Mouse (Mus musculus) embryonic facial prominence, embryonic 12.5 days (tissue): ENCODE results near the gene Rasal2. TPM values are rescaled to one million over a fixed set of nuclear protein-coding genes. Genes with fewer than 3 reads are reported as not detected.

Experiments used
- ATAC-seq: fragments of 200-750 bp; cut with Nextera tagmentation; 2 replicates; pipeline ENCODE4 v1.8.0; 2017; ENCODE audit not compliant: insufficient number of reproducible peaks, insufficient read depth, low FRiP score, low TSS enrichment
- H3K27ac ChIP-seq: fragments of 300-500 bp; sonication (generic); 2 replicates; pipeline ENCODE4 v1.5.1; 2016; ENCODE audit warnings: mild to moderate bottlenecking
- H3K27me3 ChIP-seq: fragments of 300-500 bp; sonication (generic); 2 replicates; pipeline ENCODE4 v1.6.1; 2016; ENCODE audit warnings: mild to moderate bottlenecking, moderate library complexity
- H3K36me3 ChIP-seq: fragments of 300-500 bp; sonication (generic); 2 replicates; pipeline ENCODE4 v1.6.1; 2016; ENCODE audit warnings: mild to moderate bottlenecking
- H3K4me1 ChIP-seq: fragments of 300-500 bp; sonication (generic); 2 replicates; pipeline ENCODE4 v1.6.1; 2016
- H3K4me2 ChIP-seq: fragments of 300-500 bp; sonication (generic); replicated peaks from 2 replicates; pipeline ENCODE4 v1.6.1; 2016; ENCODE audit warnings: mild to moderate bottlenecking, moderate library complexity
- H3K4me3 ChIP-seq: fragments of 300-500 bp; sonication (generic); 2 replicates; pipeline ENCODE4 v1.5.1; 2016; ENCODE audit warnings: mild to moderate bottlenecking
- H3K9ac ChIP-seq: fragments of 300-500 bp; sonication (generic); 2 replicates; pipeline ENCODE4 v1.6.1; 2016; ENCODE audit warnings: mild to moderate bottlenecking, moderate library complexity
- H3K9me3 ChIP-seq: fragments of 300-500 bp; sonication (generic); 2 replicates; pipeline ENCODE4 v1.6.1; 2016; ENCODE audit warnings: mild to moderate bottlenecking, moderate library complexity
- WGBS: fragments of 180-500 bp; shearing (Covaris S2); methylation state at CpG from one replicate; pipeline ENCODE4 v1.1.7; 2016; 5-methylcytosine and 5-hydroxymethylcytosine counted together
- polyA plus RNA-seq: library from polyadenylated mRNA; unstranded; fragments of >200 nt; fragmentation: Nextera tagmentation; extraction: Ambion mirVana; gene quantifications from 2 replicates; pipeline ENCODE4 v1.2.1, GENCODE M21; 2016

Rasal2 gene
- polyA plus RNA-seq, 1 experiment from 2014 or later: 16.2 TPM

DNA sequence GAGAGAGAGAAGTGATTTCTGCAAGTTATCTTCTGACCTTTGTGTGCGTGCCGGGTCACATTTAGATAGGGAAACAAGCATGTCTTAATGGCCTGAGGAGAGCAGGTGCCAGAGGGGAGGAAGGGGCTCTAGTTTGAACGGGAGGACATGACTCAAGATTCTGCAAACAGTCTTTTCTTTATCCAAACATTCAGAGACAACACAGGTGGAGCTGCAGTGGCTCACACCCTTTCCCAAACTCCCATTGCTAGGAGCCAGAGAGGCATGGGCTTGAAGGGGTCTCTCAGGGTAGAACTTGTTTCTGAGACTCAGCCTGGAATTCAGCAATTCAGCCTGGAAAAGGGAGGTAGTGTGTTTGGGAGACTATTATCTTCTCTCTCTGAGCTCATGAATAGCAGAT lies 288.6 kb downstream of the Rasal2 start:
- H3K36me3 ChIP-seq: no peaks in the 10 kb centered on the region
- H3K27me3 ChIP-seq: no peaks in the 10 kb centered on the region
- no peak overlapping the region for H3K4me3 ChIP-seq
- H3K4me1 ChIP-seq: no peaks in the 10 kb centered on the region
- H3K27ac ChIP-seq: no peak overlapping the region
- no peaks in the 10 kb centered on the region for H3K9me3 ChIP-seq
- no peak overlapping the region for H3K4me2 ChIP-seq
- no peak overlapping the region for H3K9ac ChIP-seq
- WGBS: 86% methylated on average over 3 of the region's 3 CpGs
- no peak for ATAC-seq

DNA sequence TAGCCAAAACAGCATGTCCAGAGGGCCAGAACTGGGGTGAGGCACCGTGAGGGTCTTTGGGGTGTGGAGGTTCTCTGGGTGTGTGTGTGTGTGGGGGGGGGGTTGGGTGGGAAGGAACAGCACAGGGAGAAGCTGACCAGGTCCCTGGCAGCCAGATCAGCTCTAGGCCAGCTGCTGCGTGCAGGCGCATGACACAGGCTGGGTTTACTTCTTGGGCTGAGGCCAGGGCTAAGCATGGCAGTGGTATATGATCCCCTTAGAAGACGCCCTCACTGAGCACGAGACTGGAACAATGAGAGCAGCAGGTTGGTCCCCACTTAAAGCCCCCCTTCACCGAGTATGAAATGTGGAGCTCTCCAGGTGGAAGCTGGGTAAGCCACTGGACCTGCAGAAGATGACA lies 293.2 kb downstream of the Rasal2 start:
- no peak overlapping the region for H3K4me3 ChIP-seq
- no peaks in the 10 kb centered on the region for H3K4me1 ChIP-seq
- no peaks in the 10 kb centered on the region for H3K9me3 ChIP-seq
- H3K4me2 ChIP-seq: no peak overlapping the region
- H3K36me3 ChIP-seq: no peaks in the 10 kb centered on the region
- no peak for ATAC-seq
- WGBS: 87% methylated on average over 6 of the region's 6 CpGs
- no peak overlapping the region for H3K27ac ChIP-seq
- no peaks in the 10 kb centered on the region for H3K27me3 ChIP-seq
- H3K9ac ChIP-seq: no peak overlapping the region

GRCm38 (mm10) chr1:157117440-157117839 lies 295.0 kb downstream of the Rasal2 start:
- H3K9ac ChIP-seq: no peak overlapping the region
- 84% methylated on average over 3 of the region's 3 CpGs for WGBS

DNA sequence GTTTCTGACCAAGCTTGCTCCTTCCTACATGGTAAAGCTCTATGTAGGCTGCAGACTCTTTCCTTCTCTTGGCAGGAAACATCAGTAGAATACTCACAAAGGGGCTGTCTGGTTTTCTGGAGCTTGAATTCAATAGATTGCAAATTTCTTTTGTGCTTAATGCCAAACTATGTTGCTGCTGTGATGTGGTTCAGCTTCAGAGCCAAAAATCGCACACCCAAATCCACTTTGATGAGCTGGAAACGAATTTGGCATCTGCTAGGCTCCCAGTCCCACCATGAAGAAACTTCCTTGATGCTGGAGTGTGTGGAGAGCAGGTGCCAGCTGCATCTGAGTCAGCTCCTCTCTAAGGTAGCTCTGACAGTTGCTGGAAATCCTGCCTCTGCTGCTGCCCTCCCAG lies 297.9 kb downstream of the Rasal2 start:
- H3K27ac ChIP-seq: no peak overlapping the region
- no peak overlapping the region for H3K9ac ChIP-seq
- no peaks in the 10 kb centered on the region for H3K36me3 ChIP-seq
- H3K4me3 ChIP-seq: no peak overlapping the region
- 72% methylated on average over 2 of the region's 2 CpGs for WGBS
- no peaks in the 10 kb centered on the region for H3K9me3 ChIP-seq
- no peaks in the 10 kb centered on the region for H3K27me3 ChIP-seq
- H3K4me1 ChIP-seq: no peaks in the 10 kb centered on the region
- no peak overlapping the region for H3K4me2 ChIP-seq
- ATAC-seq: no peak

More at GRCm38 (mm10) chr1:157117440-157117839, 295.0 kb downstream of the Rasal2 start:
- H3K36me3 ChIP-seq: no peaks in the 10 kb centered on the region
- H3K4me2 ChIP-seq: no peak overlapping the region
- no peak for ATAC-seq
- H3K4me1 ChIP-seq: no peaks in the 10 kb centered on the region
- no peaks in the 10 kb centered on the region for H3K9me3 ChIP-seq
- H3K27ac ChIP-seq: no peak overlapping the region
- no peaks in the 10 kb centered on the region for H3K27me3 ChIP-seq
- no peak overlapping the region for H3K4me3 ChIP-seq

DNA sequence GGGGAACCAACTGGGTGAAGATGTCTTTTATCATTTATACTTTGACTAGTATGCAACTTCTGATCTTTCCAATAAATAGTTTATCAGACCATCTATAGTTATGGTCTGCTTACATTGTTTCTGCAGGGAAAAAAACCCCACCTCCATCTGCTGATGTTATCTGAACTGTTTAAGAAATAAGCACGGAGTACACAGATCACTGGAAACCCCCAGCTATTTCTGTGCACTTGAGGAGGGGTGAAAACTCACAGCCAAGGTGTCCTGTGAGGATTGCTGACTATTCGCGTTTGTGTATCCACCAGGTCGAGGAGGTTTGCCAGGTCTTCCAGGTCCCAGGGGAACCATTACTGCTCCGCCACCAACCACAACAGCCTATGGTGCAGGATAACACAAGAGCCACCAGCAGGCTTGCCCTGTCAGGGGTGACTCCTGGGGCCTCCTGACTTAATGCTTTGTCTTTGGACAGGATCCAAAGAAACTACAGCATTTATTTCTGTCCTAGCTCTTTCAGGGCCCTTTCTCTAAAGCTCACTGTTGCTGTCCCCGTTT lies 302.0 kb downstream of the Rasal2 start:
- Histone ChIP-seq H3K9ac (no peak overlapping the region), H3K27me3 (no peaks in the 10 kb centered on the region), H3K9me3 (no peaks in the 10 kb centered on the region), H3K4me1 (no peaks in the 10 kb centered on the region), H3K4me3 (no peak overlapping the region), H3K36me3 (no peaks in the 10 kb centered on the region), H3K27ac (no peak overlapping the region), H3K4me2 (no peak overlapping the region)
- 64% methylated on average over 6 of the region's 6 CpGs for WGBS
- ATAC-seq: no peak

GRCm38 (mm10) chr1:157108580-157108979 lies 303.8 kb downstream of the Rasal2 start, which contains the start of gene Tex35:
Tex35 (minus strand) TSS chr1:157108680.
- Histone ChIP-seq H3K9me3 (no peaks in the 10 kb centered on the region), H3K4me3 (no peak within 1 kb of the TSS), H3K36me3 (no peaks in the 10 kb centered on the region), H3K4me2 (no peak within 1 kb of the TSS), H3K27ac (no peak within 1 kb of the TSS), H3K27me3 (no peaks in the 10 kb centered on the region), H3K4me1 (no peaks in the 10 kb centered on the region), H3K9ac (no peak within 1 kb of the TSS)
- no peak for ATAC-seq
- 90% methylated on average over 4 of the region's 4 CpGs for WGBS

- 0 out of 2 replicates have a peak overlapping the region, but pooled peaks have one; percentile 2 for H3K27ac ChIP-seq
- no peaks in the 10 kb centered on the region for H3K9me3 ChIP-seq
- peak; percentile 80; the same call in 1 of the 2 replicates for ATAC-seq
- H3K4me2 ChIP-seq: peak overlapping the region; percentile 51
- no peaks in the 10 kb centered on the region for H3K36me3 ChIP-seq
- no peaks in the 10 kb centered on the region for H3K27me3 ChIP-seq
- peaks cover 11% of the 10 kb centered on the region for H3K4me1 ChIP-seq
- peak overlapping the region; percentile 26 for H3K4me3 ChIP-seq
- peak overlapping the region; percentile 4; the same call in 1 of the 2 replicates for H3K9ac ChIP-seq
- WGBS: 17% methylated on average over 19 of the region's 19 CpGs
Observed at GRCm38 (mm10) chr1:157101122-157101865, 311.1 kb downstream of the Rasal2 start.

- H3K36me3 ChIP-seq: no peaks in the 10 kb centered on the region
- no peaks in the 10 kb centered on the region for H3K4me1 ChIP-seq
- no peak overlapping the region for H3K4me3 ChIP-seq
- 91% methylated on average over 4 of the region's 4 CpGs for WGBS
- H3K27ac ChIP-seq: no peak overlapping the region
- ATAC-seq: no peak
- H3K4me2 ChIP-seq: no peak overlapping the region
- H3K9ac ChIP-seq: no peak overlapping the region
- no peaks in the 10 kb centered on the region for H3K9me3 ChIP-seq
- no peaks in the 10 kb centered on the region for H3K27me3 ChIP-seq
Observed at GRCm38 (mm10) chr1:157095534-157095933, 316.9 kb downstream of the Rasal2 start.

DNA sequence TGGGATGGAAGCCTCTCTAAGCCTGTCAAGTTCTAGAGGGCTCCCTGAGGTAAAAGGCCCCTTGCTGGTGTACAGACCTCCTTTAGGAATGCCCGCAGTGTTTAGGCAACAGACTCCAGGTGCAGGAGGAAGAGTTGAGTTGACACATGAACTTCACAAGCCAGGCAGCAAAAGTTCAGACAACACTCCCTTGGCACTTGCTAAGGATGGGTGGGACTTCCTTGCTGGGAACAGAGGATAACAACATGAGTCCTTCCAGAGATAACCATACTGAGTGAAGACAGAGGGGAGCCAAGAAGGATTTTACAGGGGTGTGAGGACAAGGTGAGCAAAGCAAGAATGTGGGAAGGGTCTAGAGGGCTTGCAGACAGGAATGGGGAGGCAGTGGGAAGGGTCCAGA lies 319.8 kb downstream of the Rasal2 start:
- Histone ChIP-seq H3K4me1 (no peaks in the 10 kb centered on the region), H3K4me2 (no peak overlapping the region), H3K36me3 (no peaks in the 10 kb centered on the region), H3K4me3 (no peak overlapping the region), H3K9ac (no peak overlapping the region), H3K9me3 (no peaks in the 10 kb centered on the region), H3K27me3 (no peaks in the 10 kb centered on the region), H3K27ac (no peak overlapping the region)
- 87% methylated on average over 1 of the region's 1 CpGs for WGBS
- no peak for ATAC-seq

DNA sequence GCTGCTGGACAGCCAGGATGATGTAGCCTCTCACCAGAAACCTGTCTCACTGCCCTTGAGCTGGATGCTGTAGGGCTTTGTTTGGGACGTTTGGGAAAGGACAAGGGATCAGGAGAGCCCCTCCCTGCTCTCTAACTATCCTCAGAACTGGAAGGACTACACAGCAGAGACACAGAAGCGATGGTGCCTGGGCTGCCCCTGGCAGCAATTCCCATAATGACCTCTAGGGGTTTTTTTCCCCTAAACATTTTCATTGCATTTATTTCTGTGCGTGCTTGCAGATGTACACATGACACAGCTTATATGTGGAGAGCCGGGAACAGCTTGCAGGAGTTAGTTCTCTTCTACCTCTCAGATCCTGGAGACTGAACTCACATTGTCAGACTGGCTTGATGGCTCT lies 320.3 kb downstream of the Rasal2 start:
- Histone ChIP-seq H3K27ac (no peak overlapping the region), H3K4me2 (no peak overlapping the region), H3K27me3 (no peaks in the 10 kb centered on the region), H3K36me3 (no peaks in the 10 kb centered on the region), H3K4me1 (no peaks in the 10 kb centered on the region), H3K9me3 (no peaks in the 10 kb centered on the region), H3K9ac (no peak overlapping the region), H3K4me3 (no peak overlapping the region)
- ATAC-seq: no peak
- WGBS: 52% methylated on average over 4 of the region's 4 CpGs

DNA sequence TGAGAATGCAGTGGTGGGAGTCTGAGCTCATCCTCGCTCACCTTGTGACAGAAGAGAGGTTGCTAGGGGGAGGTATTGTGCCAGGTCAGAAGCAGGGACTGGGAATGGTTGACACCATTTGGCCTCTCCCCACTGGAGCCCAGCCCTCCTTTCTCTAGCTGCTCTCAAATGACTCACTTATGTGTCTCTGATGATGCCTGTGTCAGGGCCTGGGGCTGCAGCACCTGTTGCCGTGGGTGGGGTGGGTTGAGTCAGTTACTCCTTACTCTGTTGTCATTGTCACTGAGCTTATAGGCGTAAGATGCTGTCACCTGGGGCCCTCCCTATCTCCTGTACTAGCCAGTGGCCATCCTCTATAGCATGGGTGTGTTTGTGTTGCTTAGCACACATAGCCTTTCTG lies 321.6 kb downstream of the Rasal2 start:
- H3K9ac ChIP-seq: no peak overlapping the region
- no peak for ATAC-seq

More for the DNA sequence above, 321.6 kb downstream of the Rasal2 start:
- Histone ChIP-seq H3K27me3 (no peaks in the 10 kb centered on the region), H3K9me3 (no peaks in the 10 kb centered on the region), H3K36me3 (no peaks in the 10 kb centered on the region), H3K27ac (no peak overlapping the region), H3K4me1 (no peaks in the 10 kb centered on the region), H3K4me2 (no peak overlapping the region), H3K4me3 (no peak overlapping the region)
- 78% methylated on average over 3 of the region's 3 CpGs for WGBS
